Mouse (Mus musculus) neural tube, embryonic 12.5 days (tissue): Measurements from ENCODE around the gene Olfr394. TPM values are rescaled to one million over a fixed set of nuclear protein-coding genes. Genes with fewer than 3 reads are reported as not detected.
"Not testable (repeated sequence)": the region's sequence is repeated elsewhere in the genome, so short reads cannot be mapped to it uniquely, and the experiment has no call there.

ENCODE experiments used
- ATAC-seq: fragments of 200-750 bp; cut with Nextera tagmentation; 2 replicates; pipeline ENCODE4 v1.8.0; 2017; ENCODE audit warnings: low read depth, mild to moderate bottlenecking, moderate TSS enrichment, moderate library complexity; ENCODE audit not compliant: low FRiP score
- H3K27ac ChIP-seq: fragments of 300-500 bp; sonication (generic); 2 replicates; pipeline ENCODE4 v1.5.1; 2016
- H3K27me3 ChIP-seq: fragments of 300-500 bp; sonication (generic); replicated peaks from 2 replicates; pipeline ENCODE4 v1.6.1; 2016; ENCODE audit warnings: mild to moderate bottlenecking
- H3K36me3 ChIP-seq: fragments of 300-500 bp; sonication (generic); 2 replicates; pipeline ENCODE4 v1.6.1; 2016; ENCODE audit warnings: mild to moderate bottlenecking
- H3K4me1 ChIP-seq: fragments of 300-500 bp; sonication (generic); 2 replicates; pipeline ENCODE4 v1.6.1; 2016
- H3K4me2 ChIP-seq: fragments of 300-500 bp; sonication (generic); replicated peaks from 2 replicates; pipeline ENCODE4 v1.6.1; 2016; ENCODE audit warnings: mild to moderate bottlenecking
- H3K4me3 ChIP-seq: fragments of 300-500 bp; sonication (generic); 2 replicates; pipeline ENCODE4 v1.5.1; 2016
- H3K9ac ChIP-seq: fragments of 300-500 bp; sonication (generic); 2 replicates; pipeline ENCODE4 v1.6.1; 2016; ENCODE audit warnings: mild to moderate bottlenecking
- H3K9me3 ChIP-seq: fragments of 300-500 bp; sonication (generic); 2 replicates; pipeline ENCODE4 v1.6.1; 2016; ENCODE audit warnings: mild to moderate bottlenecking
- WGBS: fragments of 180-500 bp; shearing (Covaris S2); methylation state at CpG from one replicate; pipeline ENCODE4 v1.1.7; 2016; 5-methylcytosine and 5-hydroxymethylcytosine counted together
- polyA plus RNA-seq: library from polyadenylated mRNA; unstranded; fragments of >200 nt; fragmentation: Nextera tagmentation; extraction: Ambion mirVana; gene quantifications from 2 replicates; pipeline ENCODE4 v1.2.1, GENCODE M21; 2016

The Olfr394 gene
- not detected in 2 replicates for polyA plus RNA-seq

- Histone ChIP-seq H3K4me1 (no peaks in the 10 kb centered on the region), H3K9me3 (no peaks in the 10 kb centered on the region), H3K27me3 (no peaks in the 10 kb centered on the region), H3K4me2 (no peak within 1 kb of the TSS), H3K9ac (no peak within 1 kb of the TSS), H3K4me3 (no peak within 1 kb of the TSS), H3K27ac (no peak within 1 kb of the TSS), H3K36me3 (no peaks in the 10 kb centered on the region)
- 81% methylated on average over 1 of the region's 1 CpGs for WGBS
- ATAC-seq: no peak
These were observed at the start of gene Olfr394 for GRCm38 (mm10) chr11:73890671-73891070. Olfr394 (minus strand) TSS chr11:73890771.

- no peak within 1 kb of the TSS for H3K9ac ChIP-seq
- ATAC-seq: no peak
These were observed 45.8 kb upstream of the Olfr394 start, which contains the start of gene Olfr23 for GRCm38 (mm10) chr11:73936377-73936776. Olfr23 (plus strand) TSS chr11:73936677.

GRCm38 (mm10) chr11:73909199-73909598 is 18.6 kb upstream of the Olfr394 start, which contains the start of gene Olfr395:
Olfr395 (minus strand) TSS chr11:73909299.
- H3K9ac ChIP-seq, H3K27ac ChIP-seq, H3K4me2 ChIP-seq, H3K4me3 ChIP-seq, H3K9me3 ChIP-seq, ATAC-seq, H3K27me3 ChIP-seq, H3K36me3 ChIP-seq, H3K4me1 ChIP-seq: not testable (repeated sequence)
- WGBS: 79% methylated on average over 4 of the region's 4 CpGs

More at GRCm38 (mm10) chr11:73936377-73936776, 45.8 kb upstream of the Olfr394 start, which contains the start of gene Olfr23:
- no peak within 1 kb of the TSS for H3K4me2 ChIP-seq
- no peaks in the 10 kb centered on the region for H3K36me3 ChIP-seq
- no peak within 1 kb of the TSS for H3K27ac ChIP-seq
- H3K9me3 ChIP-seq: peaks cover 13% of the 10 kb centered on the region
- no peak within 1 kb of the TSS for H3K4me3 ChIP-seq
- no peaks in the 10 kb centered on the region for H3K4me1 ChIP-seq
- H3K27me3 ChIP-seq: no peaks in the 10 kb centered on the region

GRCm38 (mm10) chr11:73851354-73851753 is 39.2 kb downstream of the Olfr394 start, which contains the start of gene Olfr393:
Olfr393 (minus strand) TSS chr11:73851454.
- no peak within 1 kb of the TSS for H3K4me3 ChIP-seq
- peaks cover 10% of the 10 kb centered on the region; the same call in 1 of the 2 replicates for H3K9me3 ChIP-seq
- ATAC-seq: no peak
- H3K27me3 ChIP-seq: no peaks in the 10 kb centered on the region
- H3K9ac ChIP-seq: no peak within 1 kb of the TSS
- H3K4me2 ChIP-seq: no peak within 1 kb of the TSS
- H3K27ac ChIP-seq: no peak within 1 kb of the TSS
- H3K4me1 ChIP-seq: no peaks in the 10 kb centered on the region
- no peaks in the 10 kb centered on the region for H3K36me3 ChIP-seq

Other genes with a start within 250 kb of the Olfr394 start
- not detected in 2 replicates for gene Zfp735, start 202.0 kb downstream of the Olfr394 start, polyA plus RNA-seq
- gene Olfr389, start 110.1 kb downstream of the Olfr394 start, polyA plus RNA-seq: not detected in 2 replicates
- gene Olfr390, start 107.8 kb downstream of the Olfr394 start, polyA plus RNA-seq: not detected in 2 replicates
- gene Olfr391-ps, start 87.7 kb downstream of the Olfr394 start, polyA plus RNA-seq: not detected in 2 replicates
- gene Olfr392, start 73.7 kb downstream of the Olfr394 start, polyA plus RNA-seq: not detected in 2 replicates
- gene Olfr393, start 39.3 kb downstream of the Olfr394 start, polyA plus RNA-seq: not detected in 2 replicates
- not detected in 2 replicates for gene Olfr395, start 18.5 kb upstream of the Olfr394 start, polyA plus RNA-seq
- not detected in 2 replicates for gene Olfr23, start 45.9 kb upstream of the Olfr394 start, polyA plus RNA-seq
- not detected in 2 replicates for gene Olfr397, start 70.0 kb upstream of the Olfr394 start, polyA plus RNA-seq
- not detected in 2 replicates for gene Olfr398, start 99.6 kb upstream of the Olfr394 start, polyA plus RNA-seq
- gene Olfr139, start 165.8 kb upstream of the Olfr394 start, polyA plus RNA-seq: not detected in 2 replicates
- gene Olfr399, start 165.8 kb upstream of the Olfr394 start, polyA plus RNA-seq: not detected in 2 replicates
- gene Zfp616, start 179.2 kb upstream of the Olfr394 start, polyA plus RNA-seq: not detected in 2 replicates
- not detected in 2 replicates for gene Olfr401, start 222.9 kb upstream of the Olfr394 start, polyA plus RNA-seq